Mouse (Mus musculus) frontal cortex, postnatal 36 days (tissue): Measurements from ENCODE around the gene Rundc1.
A peak's percentile ranks its signal among the peaks of the same experiment; 100 is the strongest.
"Not testable (repeated sequence)": the region's sequence is repeated elsewhere in the genome, so short reads cannot be mapped to it uniquely, and the experiment has no call there.

Experiments used
- DNase-seq, 2 experiments: peaks; one replicate each; pipeline ENCODE4 v3.0.0; 2022; ENCODE audit warnings: low spot score in 2 of 2

The Rundc1 gene

GRCm38 (mm10) chr11:101424925-101425813 is at the start of gene Rundc1, which contains the start of gene Ptges3l:
Rundc1 (plus strand) TSS chr11:101425085.
Ptges3l (minus strand) TSS chr11:101425333.
- peak; percentile 97 to 98 for DNase-seq

GRCm38 (mm10) chr11:101378196-101378595 is 46.7 kb upstream of the Rundc1 start:
- DNase-seq: not testable (repeated sequence)

DNA sequence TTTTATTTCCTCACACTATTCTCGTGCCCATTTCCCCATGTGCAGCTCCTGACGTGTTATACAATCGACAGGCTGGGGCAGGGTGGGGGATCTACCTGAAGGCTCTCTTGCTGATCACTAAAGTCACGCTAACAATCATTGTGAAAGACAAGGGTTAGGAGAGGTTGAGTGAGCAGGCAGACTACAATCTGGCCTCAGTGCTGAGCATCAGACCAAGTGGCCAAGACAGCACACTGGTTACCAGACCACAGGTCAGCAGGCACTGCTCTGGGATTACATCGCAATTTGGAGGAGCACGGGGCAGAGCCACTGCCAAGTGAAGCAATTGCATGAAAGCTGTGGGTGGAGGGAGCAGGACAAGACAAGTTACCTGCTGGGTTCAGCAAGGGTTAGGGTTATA is 46.0 kb upstream of the Rundc1 start:
- no peak for DNase-seq

DNA sequence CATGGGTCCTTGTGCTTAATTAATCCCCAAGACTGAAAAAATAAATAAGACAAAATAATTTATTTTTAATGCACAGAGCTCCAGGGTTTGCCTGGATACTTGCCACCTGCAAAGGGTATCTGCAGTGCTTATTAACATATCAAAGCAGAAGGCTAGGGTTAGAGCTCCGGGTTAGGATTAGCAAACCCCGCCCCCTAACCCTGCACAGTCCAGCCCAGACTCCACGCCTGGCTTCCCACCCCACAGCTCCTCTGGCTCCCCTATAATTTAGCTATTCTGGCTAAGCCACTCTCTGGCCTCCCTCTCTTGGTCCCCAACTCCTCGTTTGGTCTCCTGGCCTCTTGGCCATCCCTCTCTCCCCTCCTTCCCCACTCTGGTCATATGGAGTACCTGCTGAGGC is 43.1 kb upstream of the Rundc1 start:
- no peak for DNase-seq

GRCm38 (mm10) chr11:101395110-101395509 is 29.8 kb upstream of the Rundc1 start:
- DNase-seq: peak; percentile 65 to 74

DNA sequence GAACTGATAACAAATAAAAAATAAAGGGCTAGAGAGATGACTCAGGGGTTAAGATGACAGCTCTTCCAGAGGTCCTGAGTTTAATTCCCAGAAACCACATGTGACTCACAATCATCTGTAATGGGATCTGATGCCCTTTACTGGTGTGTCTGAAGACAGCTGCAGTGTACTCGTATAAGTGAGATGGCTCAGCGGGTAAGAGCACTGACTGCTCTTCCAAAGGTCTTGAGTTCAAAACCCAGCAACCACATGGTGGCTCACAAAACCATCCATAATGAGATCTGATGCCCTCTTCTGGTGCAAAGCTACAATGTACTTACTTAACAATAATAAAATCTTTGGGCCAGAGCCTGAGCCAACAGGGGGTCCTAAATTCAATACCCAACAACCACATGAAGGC is 9.6 kb upstream of the Rundc1 start:
- no peak for DNase-seq

GRCm38 (mm10) chr11:101416433-101417100 is 8.3 kb upstream of the Rundc1 start:
- DNase-seq: no peak

DNA sequence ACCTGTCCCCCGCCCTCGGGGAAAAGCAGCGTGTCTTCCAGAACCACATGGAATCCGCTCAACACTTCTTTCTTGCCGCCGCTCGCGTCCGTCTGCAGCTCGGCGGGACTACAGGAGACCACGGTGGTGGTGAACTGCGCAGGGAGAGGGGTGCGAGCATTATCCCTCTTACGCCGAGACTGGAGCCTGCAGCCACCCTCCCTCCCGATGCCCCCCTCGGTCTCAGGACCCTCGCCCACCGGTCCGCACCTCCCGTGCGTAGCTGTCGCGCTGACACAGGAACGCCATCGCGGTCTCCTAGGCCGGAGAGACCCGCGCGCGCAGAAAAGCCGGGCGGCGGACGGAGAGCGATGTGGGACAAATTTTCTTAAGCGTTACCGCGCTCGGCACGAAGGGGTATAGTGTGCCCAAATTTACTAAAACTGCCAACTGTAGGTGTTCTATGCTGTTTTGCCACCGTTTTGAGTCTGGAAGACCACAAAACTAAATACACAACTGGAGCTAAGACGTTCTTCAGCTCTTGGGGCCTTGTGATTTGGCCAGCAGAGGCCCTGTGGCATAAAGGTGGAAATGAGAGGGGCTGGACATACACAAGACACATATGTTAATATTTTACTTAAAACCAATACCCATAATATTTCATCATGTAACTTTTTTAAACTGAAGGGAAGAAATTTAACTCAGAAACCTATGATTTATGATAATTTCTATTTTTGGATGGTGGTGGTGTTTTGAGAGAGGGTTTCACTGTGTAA is 7.6 kb upstream of the Rundc1 start, which contains the start of gene Aarsd1:
Gene Aarsd1, minus strand, starts transcription at position 515 of the 755 bp plus-strand sequence.
- peak; percentile 92 for DNase-seq

DNA sequence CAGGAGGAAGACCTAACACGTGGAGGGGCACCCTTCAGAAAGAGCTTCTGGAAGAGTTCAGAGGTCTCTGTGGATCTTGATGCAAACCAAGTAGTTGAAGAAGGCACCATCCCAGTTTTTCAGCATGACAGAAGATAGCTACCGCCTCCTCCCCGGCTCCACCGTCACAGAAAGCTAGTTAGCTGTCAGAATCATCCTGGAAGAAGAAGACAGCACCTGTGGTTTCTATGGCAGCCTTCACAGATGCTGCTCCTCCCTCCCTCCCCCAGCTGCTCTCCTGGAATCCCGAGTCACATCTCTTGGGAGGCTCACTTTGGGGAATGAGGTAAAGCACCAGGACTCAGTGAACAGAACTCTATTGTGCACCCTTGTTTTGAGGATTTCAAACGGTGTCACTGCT is 5.9 kb upstream of the Rundc1 start:
- DNase-seq: peak; percentile 17 to 57

GRCm38 (mm10) chr11:101419610-101420009 is 5.3 kb upstream of the Rundc1 start:
- no peak for DNase-seq

DNA sequence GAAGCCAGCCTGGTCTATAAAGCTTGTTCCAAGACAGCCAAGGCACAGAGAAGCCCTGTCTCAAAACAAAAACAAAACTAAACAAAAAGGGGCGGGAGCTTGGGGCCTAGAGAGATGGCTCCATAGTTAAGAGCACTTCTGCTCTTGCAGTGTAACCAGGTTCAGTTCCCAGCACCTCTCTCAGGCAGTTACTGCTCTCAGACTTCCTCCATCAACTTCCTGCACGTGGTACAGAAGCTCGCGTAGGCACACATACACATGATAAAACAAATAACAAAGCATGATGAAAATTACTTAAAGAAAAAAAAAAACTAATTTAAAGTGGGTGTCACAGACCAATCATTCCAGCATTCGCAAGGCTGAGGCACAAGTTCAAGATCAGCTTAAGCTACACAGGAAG is 4.7 kb upstream of the Rundc1 start:
- no peak for DNase-seq

- no peak for DNase-seq
Observed at GRCm38 (mm10) chr11:101424105-101424851, 607 bp upstream of the Rundc1 start, which contains the start of gene Gm27029. Gm27029 (minus strand) TSS chr11:101424796.

GRCm38 (mm10) chr11:101426165-101426564 is 1.3 kb downstream of the Rundc1 start:
- DNase-seq: no peak

DNA sequence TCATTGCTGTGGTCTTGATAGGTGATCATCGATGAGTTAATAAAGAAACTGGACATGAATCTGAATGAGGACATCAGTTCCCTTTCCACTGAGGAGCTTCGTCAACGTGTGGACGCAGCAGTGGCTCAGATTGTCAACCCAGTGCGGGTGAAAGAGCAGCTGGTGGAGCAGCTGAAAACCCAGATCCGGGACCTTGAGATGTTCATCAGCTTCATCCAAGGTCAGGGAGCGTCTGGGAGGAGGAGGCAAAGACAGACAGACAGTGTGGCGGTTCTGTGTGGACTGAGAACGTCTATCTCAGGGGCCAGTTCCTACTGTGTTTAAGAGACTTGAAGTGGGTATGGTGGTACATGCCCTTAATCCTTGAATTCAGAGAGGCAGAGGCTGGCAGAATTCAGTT is 6.4 kb downstream of the Rundc1 start:
- no peak for DNase-seq

- DNase-seq: no peak
Observed at GRCm38 (mm10) chr11:101433396-101433795, 8.5 kb downstream of the Rundc1 start.

- DNase-seq: no peak
Observed at GRCm38 (mm10) chr11:101435831-101436230, 10.9 kb downstream of the Rundc1 start.

DNA sequence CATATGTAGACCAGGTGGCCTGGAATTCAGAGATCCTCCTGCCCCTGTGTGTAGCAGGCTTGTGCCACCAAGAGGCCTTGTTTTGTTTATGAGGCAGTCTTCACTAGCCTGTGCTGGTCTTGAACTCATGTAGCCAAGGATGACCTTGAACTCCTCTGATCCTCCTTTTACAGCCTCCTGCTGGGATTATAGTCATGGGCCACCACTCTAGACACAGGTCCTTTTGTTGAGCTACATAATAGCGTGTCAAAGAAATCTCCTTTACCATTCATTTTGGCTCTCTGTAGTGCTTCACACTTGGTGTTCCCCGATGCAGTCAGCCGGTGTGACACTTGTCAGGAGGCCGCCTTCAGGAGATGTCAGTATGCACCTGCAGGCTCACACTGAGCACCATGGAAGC is 12.0 kb downstream of the Rundc1 start:
- DNase-seq: no peak

DNA sequence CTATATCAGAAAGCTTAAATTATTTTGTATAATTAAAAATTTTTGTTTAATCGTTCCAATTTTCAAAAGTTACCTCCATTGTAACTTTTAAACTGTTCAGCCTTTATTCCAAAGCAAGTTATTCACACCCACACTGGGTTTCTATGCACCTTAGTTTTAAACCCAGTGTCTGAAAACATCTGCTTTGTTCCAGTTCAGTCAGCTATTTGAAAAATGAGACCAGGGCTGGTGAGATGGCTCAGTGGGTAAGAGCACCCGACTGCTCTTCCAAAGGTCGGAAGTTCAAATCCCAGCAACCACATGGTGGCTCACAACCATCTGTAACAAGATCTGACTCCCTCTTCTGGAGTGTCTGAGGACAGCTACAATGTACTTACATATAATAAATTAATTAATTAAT is 13.1 kb downstream of the Rundc1 start:
- not testable (repeated sequence) for DNase-seq

DNA sequence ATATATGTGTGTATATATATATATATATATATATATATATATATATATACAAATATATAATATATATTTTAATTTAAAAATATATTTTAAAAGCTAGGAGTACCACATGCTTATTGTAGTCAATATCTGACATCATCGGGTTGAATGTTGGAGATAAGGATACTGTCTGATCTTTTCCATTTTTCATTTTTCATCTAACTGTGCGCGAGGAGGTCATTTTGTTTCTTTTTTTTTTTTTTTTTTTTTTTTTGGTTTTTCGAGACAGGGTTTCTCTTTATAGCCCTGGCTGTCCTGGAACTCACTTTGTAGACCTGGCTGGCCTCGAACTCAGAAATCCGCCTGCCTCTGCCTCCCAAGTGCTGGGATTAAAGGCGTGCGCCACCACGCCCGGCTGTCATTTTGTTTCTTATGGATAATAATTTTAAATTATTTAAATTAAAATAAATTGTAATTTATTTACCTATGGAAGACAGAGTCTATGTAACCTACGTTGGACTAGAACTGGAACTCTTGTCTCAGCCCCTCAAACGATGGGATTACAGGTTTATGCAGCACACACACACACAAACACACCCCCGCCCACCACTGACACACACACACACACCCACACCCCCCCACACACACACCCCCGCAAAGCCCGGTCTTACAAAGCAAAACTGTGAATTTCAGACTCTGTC is 16.7 kb downstream of the Rundc1 start:
- not testable (repeated sequence) for DNase-seq

DNA sequence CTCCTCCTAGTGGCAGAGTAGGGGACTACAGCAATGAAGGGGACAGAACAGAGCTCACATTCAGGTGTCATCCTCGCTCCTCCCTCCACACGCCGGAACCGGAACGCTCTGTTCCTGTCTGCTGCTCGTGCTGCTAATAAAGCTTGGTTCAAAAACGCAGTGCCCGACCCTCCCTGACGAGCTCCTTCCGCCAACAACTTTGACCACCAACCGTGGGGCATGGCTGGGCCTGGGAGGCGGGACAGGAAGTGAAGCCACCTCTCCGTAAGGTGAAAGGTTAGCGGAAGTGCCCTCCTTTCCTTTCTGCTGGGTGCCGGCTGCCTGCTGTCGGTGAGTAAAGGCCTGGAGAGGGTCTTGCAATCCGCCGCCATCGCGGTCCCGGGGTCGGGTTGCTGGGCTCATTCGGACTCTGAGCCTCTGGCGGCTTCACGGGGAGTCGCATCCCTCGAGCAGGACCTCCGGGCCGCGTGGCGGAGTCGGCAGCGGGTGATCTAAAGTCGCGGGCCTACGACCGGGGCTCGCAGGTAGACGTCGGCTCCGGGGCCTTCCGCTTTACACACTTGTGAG is 17.3 kb downstream of the Rundc1 start, which contains the start of gene Rpl27:
Gene Rpl27, plus strand, starts transcription at position 172 of the 567 bp plus-strand sequence.
- DNase-seq: peak; percentile 95 to 97
